Mouse (Mus musculus) large intestine, adult 2 months (tissue): Measurements from ENCODE around the gene Lrrc45. TPM values are rescaled to one million over a fixed set of nuclear protein-coding genes. Genes with fewer than 3 reads are reported as not detected.
"Not testable (repeated sequence)": the region's sequence is repeated elsewhere in the genome, so short reads cannot be mapped to it uniquely, and the experiment has no call there.

Source experiments
- DNase-seq: peaks from one replicate; pipeline ENCODE4 v3.0.0-alpha.2; 2012; ENCODE audit warnings: low read depth, low spot score
- WGBS: fragments of 180-500 bp; shearing (Covaris S2); methylation state at CpG from one replicate; pipeline ENCODE4 v1.1.7; 2018; 5-methylcytosine and 5-hydroxymethylcytosine counted together
- polyA plus RNA-seq: library from polyadenylated mRNA; depleted of rRNA; stranded (reverse); fragments of >200 nt; gene quantifications from 2 replicates; pipeline ENCODE4 v1.2.3, GENCODE M21; 2012

Lrrc45 gene
- polyA plus RNA-seq, 1 experiment = 21.3 TPM

- DNase-seq = no peak
- WGBS = 79% methylated on average over 11 of the region's 11 CpGs
Measured at GRCm38 (mm10) chr11:120722761-120723382, 9.1 kb downstream of the Lrrc45 start.

- no peak for DNase-seq
- whole genome bisulfite sequencing = 94% methylated on average over 7 of the region's 7 CpGs
Measured at GRCm38 (mm10) chr11:120723509-120723908, 9.8 kb downstream of the Lrrc45 start.

GRCm38 (mm10) chr11:120726243-120727168 lies 12.8 kb downstream of the Lrrc45 start:
- 18% methylated on average over 35 of the region's 36 CpGs for WGBS
- DNase-seq = no peak

- DNase-seq = peak; percentile 94
Measured at GRCm38 (mm10) chr11:120727169-120727527, 13.4 kb downstream of the Lrrc45 start, which contains the start of gene Dcxr. Gene Dcxr, minus strand, starts transcription at chr11:120727281.

GRCm38 (mm10) chr11:120727564-120727963 lies 13.8 kb downstream of the Lrrc45 start:
- DNase-seq = no peak
- WGBS = 53% methylated on average over 12 of the region's 12 CpGs

More at GRCm38 (mm10) chr11:120727169-120727527, 13.4 kb downstream of the Lrrc45 start, which contains the start of gene Dcxr:
- WGBS = under 1% methylated on average over 14 of the region's 14 CpGs

- no peak for DNase-seq
- 87% methylated on average over 11 of the region's 11 CpGs for WGBS
Measured at GRCm38 (mm10) chr11:120728530-120729240, 15.0 kb downstream of the Lrrc45 start.

- 4% methylated on average over 18 of the region's 21 CpGs for WGBS
- DNase-seq = not testable (repeated sequence)
Measured at GRCm38 (mm10) chr11:120729432-120730050, 15.8 kb downstream of the Lrrc45 start.

- no peak for DNase-seq
- 93% methylated on average over 10 of the region's 10 CpGs for WGBS
Measured at GRCm38 (mm10) chr11:120730331-120730870, 16.7 kb downstream of the Lrrc45 start.

- WGBS = 92% methylated on average over 1 of the region's 1 CpGs
- no peak for DNase-seq
Measured at GRCm38 (mm10) chr11:120731395-120731794, 17.7 kb downstream of the Lrrc45 start.

GRCm38 (mm10) chr11:120731858-120732680 lies 18.3 kb downstream of the Lrrc45 start, which contains the start of gene Cbr2:
Gene Cbr2, minus strand, starts transcription at chr11:120732114.
- no peak for DNase-seq
- WGBS = 61% methylated on average over 12 of the region's 12 CpGs

GRCm38 (mm10) chr11:120733521-120733920 lies 19.8 kb downstream of the Lrrc45 start:
- DNase-seq = peak; percentile 72
- 18% methylated on average over 6 of the region's 6 CpGs for WGBS

GRCm38 (mm10) chr11:120736424-120736823 lies 22.7 kb downstream of the Lrrc45 start:
- DNase-seq = no peak
- 78% methylated on average over 6 of the region's 6 CpGs for WGBS

- DNase-seq = no peak
- WGBS = 84% methylated on average over 5 of the region's 5 CpGs
Measured at GRCm38 (mm10) chr11:120740981-120741380, 27.3 kb downstream of the Lrrc45 start.

GRCm38 (mm10) chr11:120744121-120744701 lies 30.5 kb downstream of the Lrrc45 start:
- WGBS = 33% methylated on average over 7 of the region's 7 CpGs
- no peak for DNase-seq

- DNase-seq = no peak
- WGBS = 19% methylated on average over 4 of the region's 4 CpGs
Measured at GRCm38 (mm10) chr11:120747974-120748373, 34.2 kb downstream of the Lrrc45 start.

GRCm38 (mm10) chr11:120749430-120749829 lies 35.7 kb downstream of the Lrrc45 start:
- WGBS = 67% methylated on average over 8 of the region's 8 CpGs
- no peak for DNase-seq

- WGBS = 61% methylated on average over 4 of the region's 4 CpGs
Measured at GRCm38 (mm10) chr11:120751606-120752005, 37.9 kb downstream of the Lrrc45 start.

GRCm38 (mm10) chr11:120760236-120760635 lies 46.5 kb downstream of the Lrrc45 start:
- WGBS = 82% methylated on average over 9 of the region's 9 CpGs
- no peak for DNase-seq

More at GRCm38 (mm10) chr11:120751606-120752005, 37.9 kb downstream of the Lrrc45 start:
- DNase-seq = no peak
